Mouse (Mus musculus): ENCODE results near the gene Plscr5. TPM values are rescaled to one million over a fixed set of nuclear protein-coding genes. Genes with fewer than 3 reads are reported as not detected.

The Plscr5 gene
- total RNA-seq, 4 experiments from 2014 or later: not detected

GRCm38 (mm10) chr9:92226127-92226655 lies 33.5 kb downstream of the Plscr5 start:
- DNase-seq (ENCODE audit: low spot score in 2 of 2): no peak

GRCm38 (mm10) chr9:92226795-92227194 lies 34.1 kb downstream of the Plscr5 start:
- DNase-seq (ENCODE audit: low spot score in 2 of 2): no peak

GRCm38 (mm10) chr9:92228867-92229832 lies 36.4 kb downstream of the Plscr5 start:
- no peak for DNase-seq (ENCODE audit: low spot score in 2 of 2)

GRCm38 (mm10) chr9:92229833-92230205 lies 37.1 kb downstream of the Plscr5 start:
- DNase-seq (ENCODE audit: low spot score in 2 of 2): no peak

- no peak for DNase-seq (ENCODE audit: low spot score in 2 of 2)
These were observed 42.2 kb downstream of the Plscr5 start for GRCm38 (mm10) chr9:92234901-92235458.

- no peak for DNase-seq (ENCODE audit: low spot score in 2 of 2)
These were observed 56.2 kb downstream of the Plscr5 start for GRCm38 (mm10) chr9:92248773-92249446.

GRCm38 (mm10) chr9:92249447-92249852 lies 56.7 kb downstream of the Plscr5 start, which contains the start of gene Plscr1:
TSS of gene Plscr1 (plus strand) at chr9:92249750.
- DNase-seq (ENCODE audit: low spot score in 2 of 2): no peak

GRCm38 (mm10) chr9:92249987-92250772 lies 57.4 kb downstream of the Plscr5 start:
- DNase-seq (ENCODE audit: low spot score in 2 of 2): peak; percentile 12 to 26

GRCm38 (mm10) chr9:92252718-92253117 lies 60.0 kb downstream of the Plscr5 start:
- no peak for DNase-seq (ENCODE audit: low spot score in 2 of 2)

- no peak for DNase-seq (ENCODE audit: low spot score in 2 of 2)
These were observed 61.0 kb downstream of the Plscr5 start for GRCm38 (mm10) chr9:92253585-92254321.

Other genes with a start within 250 kb of the Plscr5 start
- 1 to 10 TPM; 2.1 to 4.1 (median 3.1) TPM for gene Plscr1, start 56.8 kb downstream of the Plscr5 start, total RNA-seq (2022)
- 1 to 10 TPM; 2.5 to 8.3 (median 6.0) TPM for gene Plscr2, start 82.7 kb downstream of the Plscr5 start, total RNA-seq (2022)
- gene 1700057G04Rik, start 116.4 kb downstream of the Plscr5 start, total RNA-seq (2022): not detected